Mouse (Mus musculus): ENCODE data around the gene Pak1ip1. TPM values are rescaled to one million over a fixed set of nuclear protein-coding genes. Genes with fewer than 3 reads are reported as not detected.

The Pak1ip1 gene
- total RNA-seq, 1 experiment: 117 TPM

- TF ChIP-seq ZC3H11A (IDR thresholded peaks at IDR 0.05; ENCODE audit: borderline replicate concordance, low read depth, low read length) (no peak), ZNF384 (IDR thresholded peaks at IDR 0.05; ENCODE audit: low read depth, low read length) (no peak), MAFK (IDR thresholded peaks at IDR 0.05; ENCODE audit: insufficient read depth, low read depth, low read length) (no peak), CHD2 (IDR thresholded peaks at IDR 0.05; ENCODE audit: low read depth, low read length) (no peak), HCFC1 (IDR thresholded peaks at IDR 0.05; ENCODE audit: borderline replicate concordance, insufficient read depth, low read length) (no peak)
- H3K36me3 ChIP-seq (ENCODE audit: control insufficient read depth, insufficient read depth, low read length, poor library complexity, severe bottlenecking): no peaks in the 10 kb centered on the region
- no peak overlapping the region for H3K4me3 ChIP-seq (ENCODE audit: insufficient read depth in 1 of 2, low read depth in 1 of 2, low read length in 2 of 2, poor library complexity in 1 of 2, severe bottlenecking in 1 of 2)
- no peaks in the 10 kb centered on the region for H3K9me3 ChIP-seq (ENCODE audit: control insufficient read depth, insufficient read depth, low read depth, low read length)
- in situ Hi-C loops (cut with MboI; ENCODE audit: low sequenced_read_pairs in 2 of 2, unreplicated experiment in 2 of 2): no loop called here
- no peak overlapping the region for H3K9ac ChIP-seq (ENCODE audit: insufficient read depth, low read depth, low read length, poor library complexity, severe bottlenecking)
- peaks cover 15 to 17% of the 10 kb centered on the region in 2 experiments for H3K4me1 ChIP-seq (ENCODE audit: control insufficient read depth in 2 of 2, insufficient read depth in 2 of 2, low read length in 2 of 2, poor library complexity in 1 of 2)
- no peak overlapping the region for H3K27ac ChIP-seq (ENCODE audit: insufficient read depth, low read depth, low read length, poor library complexity, severe bottlenecking)
- DNase-seq (ENCODE audit: low read depth, low spot score): no peak
Measured at GRCm38 (mm10) chr13:40967609-40968008, 33.2 kb upstream of the Pak1ip1 start.

GRCm38 (mm10) chr13:40968564-40968963 is 32.3 kb upstream of the Pak1ip1 start:
- TF ChIP-seq MAFK (IDR thresholded peaks at IDR 0.05; ENCODE audit: insufficient read depth, low read depth, low read length) (no peak), HCFC1 (IDR thresholded peaks at IDR 0.05; ENCODE audit: borderline replicate concordance, insufficient read depth, low read length) (no peak)
- H3K36me3 ChIP-seq (ENCODE audit: control insufficient read depth, insufficient read depth, low read length, poor library complexity, severe bottlenecking): no peaks in the 10 kb centered on the region
- H3K4me3 ChIP-seq (ENCODE audit: insufficient read depth in 1 of 2, low read depth in 1 of 2, low read length in 2 of 2, poor library complexity in 1 of 2, severe bottlenecking in 1 of 2): no peak overlapping the region
- no peak for DNase-seq (ENCODE audit: low read depth, low spot score)
- H3K4me1 ChIP-seq (ENCODE audit: control insufficient read depth in 2 of 2, insufficient read depth in 2 of 2, low read length in 2 of 2, poor library complexity in 1 of 2): peaks cover 15 to 20% of the 10 kb centered on the region in 2 experiments
- no peaks in the 10 kb centered on the region for H3K9me3 ChIP-seq (ENCODE audit: control insufficient read depth, insufficient read depth, low read depth, low read length)
- no peak overlapping the region for H3K9ac ChIP-seq (ENCODE audit: insufficient read depth, low read depth, low read length, poor library complexity, severe bottlenecking)
- no peak overlapping the region for H3K27ac ChIP-seq (ENCODE audit: insufficient read depth, low read depth, low read length, poor library complexity, severe bottlenecking)
- in situ Hi-C loops (cut with MboI; ENCODE audit: low sequenced_read_pairs in 2 of 2, unreplicated experiment in 2 of 2): no loop called here

GRCm38 (mm10) chr13:40969761-40970390 is 30.9 kb upstream of the Pak1ip1 start:
- no peaks in the 10 kb centered on the region for H3K36me3 ChIP-seq (ENCODE audit: control insufficient read depth, insufficient read depth, low read length, poor library complexity, severe bottlenecking)
- in situ Hi-C loops (cut with MboI; ENCODE audit: low sequenced_read_pairs in 2 of 2, unreplicated experiment in 2 of 2): no loop called here
- H3K9me3 ChIP-seq (ENCODE audit: control insufficient read depth, insufficient read depth, low read depth, low read length): no peaks in the 10 kb centered on the region
- DNase-seq (ENCODE audit: low read depth, low spot score): no peak
- H3K9ac ChIP-seq (ENCODE audit: insufficient read depth, low read depth, low read length, poor library complexity, severe bottlenecking): no peak overlapping the region
- TF ChIP-seq MAFK (IDR thresholded peaks at IDR 0.05; ENCODE audit: insufficient read depth, low read depth, low read length) (no peak), HCFC1 (IDR thresholded peaks at IDR 0.05; ENCODE audit: borderline replicate concordance, insufficient read depth, low read length) (no peak), ZNF384 (IDR thresholded peaks at IDR 0.05; ENCODE audit: low read depth, low read length) (no peak), CHD2 (IDR thresholded peaks at IDR 0.05; ENCODE audit: low read depth, low read length) (no peak), ZC3H11A (IDR thresholded peaks at IDR 0.05; ENCODE audit: borderline replicate concordance, low read depth, low read length) (no peak)
- no peak overlapping the region for H3K27ac ChIP-seq (ENCODE audit: insufficient read depth, low read depth, low read length, poor library complexity, severe bottlenecking)
- H3K4me3 ChIP-seq (ENCODE audit: insufficient read depth in 1 of 2, low read depth in 1 of 2, low read length in 2 of 2, poor library complexity in 1 of 2, severe bottlenecking in 1 of 2): no peak overlapping the region
- H3K4me1 ChIP-seq (ENCODE audit: control insufficient read depth in 2 of 2, insufficient read depth in 2 of 2, low read length in 2 of 2, poor library complexity in 1 of 2): peaks cover 15 to 20% of the 10 kb centered on the region in 2 experiments

DNA sequence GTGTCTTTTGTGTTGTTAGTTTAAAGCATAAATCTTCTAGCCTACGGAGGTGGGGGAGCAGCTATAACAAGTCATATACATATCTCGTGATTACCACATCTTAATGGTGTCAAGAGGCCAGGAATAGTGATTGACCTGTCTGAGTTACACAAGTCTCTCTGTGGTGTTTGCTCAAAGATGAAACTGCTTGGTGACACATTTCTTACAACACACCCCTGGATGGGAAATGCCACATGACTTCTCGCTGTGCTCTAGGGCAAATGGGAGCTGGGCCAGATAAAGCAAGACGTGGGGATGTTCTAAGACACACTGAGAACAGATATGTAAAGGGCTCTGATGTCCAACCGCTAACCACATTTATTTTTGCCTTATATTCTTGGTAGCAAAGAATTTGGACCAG is 29.6 kb upstream of the Pak1ip1 start:
- no peak overlapping the region for H3K27ac ChIP-seq (ENCODE audit: insufficient read depth, low read depth, low read length, poor library complexity, severe bottlenecking)
- TF ChIP-seq CHD2 (IDR thresholded peaks at IDR 0.05; ENCODE audit: low read depth, low read length) (no peak), ZC3H11A (IDR thresholded peaks at IDR 0.05; ENCODE audit: borderline replicate concordance, low read depth, low read length) (no peak), HCFC1 (IDR thresholded peaks at IDR 0.05; ENCODE audit: borderline replicate concordance, insufficient read depth, low read length) (no peak), ZNF384 (IDR thresholded peaks at IDR 0.05; ENCODE audit: low read depth, low read length) (no peak), MAFK (IDR thresholded peaks at IDR 0.05; ENCODE audit: insufficient read depth, low read depth, low read length) (no peak)
- H3K9me3 ChIP-seq (ENCODE audit: control insufficient read depth, insufficient read depth, low read depth, low read length): no peaks in the 10 kb centered on the region
- DNase-seq (ENCODE audit: low read depth, low spot score): no peak
- H3K4me3 ChIP-seq (ENCODE audit: insufficient read depth in 1 of 2, low read depth in 1 of 2, low read length in 2 of 2, poor library complexity in 1 of 2, severe bottlenecking in 1 of 2): no peak overlapping the region
- peaks cover 15 to 20% of the 10 kb centered on the region in 2 experiments for H3K4me1 ChIP-seq (ENCODE audit: control insufficient read depth in 2 of 2, insufficient read depth in 2 of 2, low read length in 2 of 2, poor library complexity in 1 of 2)
- in situ Hi-C loops (cut with MboI; ENCODE audit: low sequenced_read_pairs in 2 of 2, unreplicated experiment in 2 of 2): no loop called here
- no peaks in the 10 kb centered on the region for H3K36me3 ChIP-seq (ENCODE audit: control insufficient read depth, insufficient read depth, low read length, poor library complexity, severe bottlenecking)
- H3K9ac ChIP-seq (ENCODE audit: insufficient read depth, low read depth, low read length, poor library complexity, severe bottlenecking): no peak overlapping the region

- no peak overlapping the region for H3K4me3 ChIP-seq (ENCODE audit: insufficient read depth in 1 of 2, low read depth in 1 of 2, low read length in 2 of 2, poor library complexity in 1 of 2, severe bottlenecking in 1 of 2)
- no peak overlapping the region for H3K9ac ChIP-seq (ENCODE audit: insufficient read depth, low read depth, low read length, poor library complexity, severe bottlenecking)
- no peaks in the 10 kb centered on the region for H3K9me3 ChIP-seq (ENCODE audit: control insufficient read depth, insufficient read depth, low read depth, low read length)
- H3K36me3 ChIP-seq (ENCODE audit: control insufficient read depth, insufficient read depth, low read length, poor library complexity, severe bottlenecking): no peaks in the 10 kb centered on the region
- in situ Hi-C loops (cut with MboI; ENCODE audit: low sequenced_read_pairs in 2 of 2, unreplicated experiment in 2 of 2): no loop called here
- peaks cover 15 to 20% of the 10 kb centered on the region in 2 experiments for H3K4me1 ChIP-seq (ENCODE audit: control insufficient read depth in 2 of 2, insufficient read depth in 2 of 2, low read length in 2 of 2, poor library complexity in 1 of 2)
- no peak for TF ChIP-seq MAFK (IDR thresholded peaks at IDR 0.05; ENCODE audit: insufficient read depth, low read depth, low read length)
- TF ChIP-seq ZNF384 (IDR thresholded peaks at IDR 0.05; ENCODE audit: low read depth, low read length): no peak
- TF ChIP-seq CHD2 (IDR thresholded peaks at IDR 0.05; ENCODE audit: low read depth, low read length): no peak
- TF ChIP-seq HCFC1 (IDR thresholded peaks at IDR 0.05; ENCODE audit: borderline replicate concordance, insufficient read depth, low read length): no peak
- TF ChIP-seq ZC3H11A (IDR thresholded peaks at IDR 0.05; ENCODE audit: borderline replicate concordance, low read depth, low read length): no peak
- no peak overlapping the region for H3K27ac ChIP-seq (ENCODE audit: insufficient read depth, low read depth, low read length, poor library complexity, severe bottlenecking)
- no peak for DNase-seq (ENCODE audit: low read depth, low spot score)
Measured at GRCm38 (mm10) chr13:40971831-40972230, 29.0 kb upstream of the Pak1ip1 start.
